Mouse (Mus musculus): ENCODE data around the gene Diaph2. TPM values are rescaled to one million over a fixed set of nuclear protein-coding genes. Genes with fewer than 3 reads are reported as not detected.

Gene Diaph2
- polyA plus RNA-seq (2012; rRNA removed): 4.6 and 7.0 TPM in 2 replicates

DNA sequence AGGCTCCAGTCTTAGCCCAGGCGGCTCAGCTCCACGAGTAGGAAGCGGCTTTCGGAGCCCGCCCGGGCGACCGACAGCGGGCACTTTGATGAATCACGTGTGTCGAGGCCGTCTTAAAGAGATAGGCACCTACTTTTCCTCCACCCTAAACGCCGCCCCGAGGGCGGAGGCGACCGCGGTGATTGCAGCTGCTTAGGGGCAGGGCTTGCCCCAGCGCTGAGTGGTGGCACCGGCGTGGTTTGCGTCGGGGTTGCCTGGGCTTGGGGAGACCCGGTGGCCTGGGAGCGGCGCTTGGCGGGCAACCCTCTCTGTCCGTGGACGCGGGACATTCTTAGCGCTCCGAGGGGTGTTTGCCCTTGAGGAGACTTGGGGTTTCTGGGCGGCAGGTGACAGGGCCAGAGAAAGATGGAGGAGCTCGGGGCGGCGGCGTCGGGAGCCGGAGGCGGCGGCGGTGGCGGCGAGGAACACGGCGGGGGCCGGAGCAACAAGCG lies at the start of gene Diaph2:
TSS of gene Diaph2 (plus strand) at position 172 of the 491 bp plus-strand sequence.
- H3K4me1 ChIP-seq (ENCODE audit: control insufficient read depth, insufficient read depth, low read length): no peaks in the 10 kb centered on the region
- peak within 1 kb of the TSS; percentile 81 for H3K4me3 ChIP-seq (replicated peaks; ENCODE audit: extremely low read depth, low read depth, low read length)
- no peak for TF ChIP-seq CTCF (IDR thresholded peaks at IDR 0.05; ENCODE audit: insufficient read depth, low read length)
- TF ChIP-seq POLR2A (IDR thresholded peaks at IDR 0.05; ENCODE audit: borderline replicate concordance, extremely low read depth, low read depth, low read length): peak; percentile 71; the same call in 1 of the 2 replicates
- peak; percentile 76 for DNase-seq
- 22% methylated on average over 49 of the region's 49 CpGs for WGBS

DNA sequence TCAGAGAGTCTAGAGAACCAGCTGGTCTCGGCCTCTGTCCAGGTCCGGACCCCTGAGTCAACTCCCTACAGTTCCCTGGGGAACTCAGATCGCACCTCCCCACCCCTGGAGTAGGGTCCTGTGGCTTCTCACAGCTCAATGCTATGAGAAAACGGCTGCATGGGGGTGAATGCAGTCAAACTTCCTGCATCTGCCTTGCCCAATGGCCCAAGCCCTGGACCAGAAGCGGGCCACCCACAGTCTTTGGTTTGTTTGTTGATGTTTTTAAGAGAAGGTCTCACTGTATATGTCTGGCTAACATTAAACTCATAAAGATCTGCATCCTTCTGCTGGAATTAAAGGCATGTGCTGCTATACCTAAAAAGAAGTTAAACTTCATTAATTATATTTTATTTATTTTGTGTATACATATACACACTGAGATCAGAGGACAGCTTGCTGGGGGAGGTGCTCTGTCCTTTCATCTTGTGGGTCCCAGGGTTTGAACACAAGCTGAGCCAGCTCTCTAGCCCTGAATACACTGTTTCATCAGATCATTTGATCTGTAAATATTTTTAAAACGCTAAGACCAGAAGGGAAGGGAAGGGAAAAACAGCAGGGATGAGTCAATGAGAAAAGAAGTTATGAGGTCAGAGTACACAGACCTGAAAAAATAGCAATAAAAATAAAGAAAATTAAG lies 47.8 kb upstream of the Diaph2 start:
- TF ChIP-seq CTCF (IDR thresholded peaks at IDR 0.05; ENCODE audit: insufficient read depth, low read length) (no peak), POLR2A (IDR thresholded peaks at IDR 0.05; ENCODE audit: borderline replicate concordance, extremely low read depth, low read depth, low read length) (no peak)
- Histone ChIP-seq H3K4me1 (ENCODE audit: control insufficient read depth, insufficient read depth, low read length) (no peaks in the 10 kb centered on the region), H3K4me3 (replicated peaks; ENCODE audit: extremely low read depth, low read depth, low read length) (no peak overlapping the region)
- WGBS: 48% methylated on average over 6 of the region's 6 CpGs
- DNase-seq: no peak

DNA sequence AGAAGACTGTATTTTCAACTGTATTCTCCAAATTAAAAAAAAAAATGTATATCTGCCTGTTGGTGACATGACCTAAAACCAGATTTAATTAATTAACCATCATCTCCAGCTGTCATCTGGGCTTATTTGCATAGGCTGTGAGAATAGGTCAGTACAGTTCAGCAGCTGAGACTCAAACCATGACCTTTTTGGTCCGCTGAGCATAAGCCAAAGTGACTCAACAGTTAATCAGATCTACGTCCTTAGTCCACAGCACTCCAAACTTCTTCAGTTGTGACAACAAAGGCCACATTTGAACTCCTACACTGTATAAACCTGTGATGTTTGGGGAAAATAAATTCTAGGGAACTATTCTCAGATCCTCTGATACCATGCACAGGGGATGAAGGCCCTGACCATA lies 39.9 kb upstream of the Diaph2 start:
- H3K4me1 ChIP-seq (ENCODE audit: control insufficient read depth, insufficient read depth, low read length): no peaks in the 10 kb centered on the region
- no peak overlapping the region for H3K4me3 ChIP-seq (replicated peaks; ENCODE audit: extremely low read depth, low read depth, low read length)
- DNase-seq: no peak
- TF ChIP-seq POLR2A (IDR thresholded peaks at IDR 0.05; ENCODE audit: borderline replicate concordance, extremely low read depth, low read depth, low read length): no peak
- no peak for TF ChIP-seq CTCF (IDR thresholded peaks at IDR 0.05; ENCODE audit: insufficient read depth, low read length)
- 57% methylated on average over 2 of the region's 2 CpGs for WGBS

DNA sequence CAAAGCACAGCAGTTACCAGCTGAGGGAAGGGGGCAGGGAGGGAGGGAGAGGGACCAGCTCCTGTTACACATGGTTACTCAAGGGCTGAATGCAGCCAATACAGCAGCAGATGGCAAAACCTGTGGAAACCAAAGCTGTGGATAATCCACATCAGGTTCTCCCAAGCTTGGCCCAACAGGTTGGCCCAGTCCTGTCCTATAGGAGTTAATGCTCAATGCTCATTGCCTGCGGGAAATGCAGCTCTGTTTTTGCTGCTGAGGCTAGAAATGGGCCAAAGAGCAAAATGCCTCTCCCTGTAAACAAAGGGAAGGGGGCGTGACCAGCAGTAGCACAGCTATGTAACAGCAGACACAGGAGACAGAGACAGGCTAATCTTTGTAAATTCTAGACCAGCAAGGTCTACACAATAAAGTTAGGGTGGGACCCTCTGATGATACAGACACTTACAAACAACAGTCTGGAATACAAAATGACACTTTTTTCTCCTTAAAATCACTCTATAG lies 20.8 kb upstream of the Diaph2 start:
- no peak for DNase-seq
- Histone ChIP-seq H3K4me1 (ENCODE audit: control insufficient read depth, insufficient read depth, low read length) (no peaks in the 10 kb centered on the region), H3K4me3 (replicated peaks; ENCODE audit: extremely low read depth, low read depth, low read length) (no peak overlapping the region)
- WGBS: 33% methylated on average over 2 of the region's 2 CpGs
- TF ChIP-seq POLR2A (IDR thresholded peaks at IDR 0.05; ENCODE audit: borderline replicate concordance, extremely low read depth, low read depth, low read length): no peak

DNA sequence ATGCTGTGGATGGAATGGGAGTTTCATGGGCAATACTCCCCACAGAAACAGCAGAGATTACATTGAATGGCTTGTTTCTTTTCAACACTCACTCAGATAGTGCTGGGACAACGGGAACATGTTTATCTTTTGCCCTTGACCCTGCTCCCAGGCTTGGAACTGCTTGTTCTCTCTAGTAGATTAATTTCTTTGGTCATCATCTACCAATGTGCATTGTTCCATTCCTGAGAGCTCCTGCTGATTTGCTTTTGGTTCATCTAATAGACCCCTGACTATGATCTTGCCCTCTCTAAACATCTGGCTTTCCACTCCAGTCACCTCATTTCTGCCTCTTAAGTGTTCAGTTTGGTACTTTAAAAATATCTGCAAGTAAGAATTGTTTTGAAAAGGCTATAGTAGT lies 13.0 kb upstream of the Diaph2 start:
- no peak for DNase-seq
- no peak for TF ChIP-seq POLR2A (IDR thresholded peaks at IDR 0.05; ENCODE audit: borderline replicate concordance, extremely low read depth, low read depth, low read length)
- no peak for TF ChIP-seq CTCF (IDR thresholded peaks at IDR 0.05; ENCODE audit: insufficient read depth, low read length)
- WGBS: 25% methylated on average over 1 of the region's 1 CpGs
- Histone ChIP-seq H3K4me1 (ENCODE audit: control insufficient read depth, insufficient read depth, low read length) (no peaks in the 10 kb centered on the region), H3K4me3 (replicated peaks; ENCODE audit: extremely low read depth, low read depth, low read length) (no peak overlapping the region)

DNA sequence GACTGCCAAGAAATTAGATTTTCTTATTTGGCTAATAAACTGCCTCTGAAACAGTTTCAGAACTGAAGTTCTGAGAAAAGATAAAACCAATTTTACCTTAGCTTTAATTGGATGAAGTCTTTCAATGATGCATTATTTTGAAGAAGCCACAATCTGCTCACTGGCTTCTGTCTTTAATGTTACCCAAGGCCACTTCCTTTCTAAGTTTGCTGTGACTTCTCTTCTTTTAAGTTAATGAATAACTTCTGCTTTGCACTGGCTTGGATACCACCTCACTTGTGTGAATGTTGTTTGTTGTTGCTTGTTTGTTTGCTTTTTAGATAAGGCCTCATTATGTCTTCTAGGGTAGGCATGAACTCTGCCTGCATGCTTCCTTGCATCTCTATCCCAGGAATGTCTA lies 10.3 kb upstream of the Diaph2 start:
- DNase-seq: no peak
- no peak for TF ChIP-seq CTCF (IDR thresholded peaks at IDR 0.05; ENCODE audit: insufficient read depth, low read length)
- TF ChIP-seq POLR2A (IDR thresholded peaks at IDR 0.05; ENCODE audit: borderline replicate concordance, extremely low read depth, low read depth, low read length): no peak
- no peaks in the 10 kb centered on the region for H3K4me1 ChIP-seq (ENCODE audit: control insufficient read depth, insufficient read depth, low read length)
- no peak overlapping the region for H3K4me3 ChIP-seq (replicated peaks; ENCODE audit: extremely low read depth, low read depth, low read length)

DNA sequence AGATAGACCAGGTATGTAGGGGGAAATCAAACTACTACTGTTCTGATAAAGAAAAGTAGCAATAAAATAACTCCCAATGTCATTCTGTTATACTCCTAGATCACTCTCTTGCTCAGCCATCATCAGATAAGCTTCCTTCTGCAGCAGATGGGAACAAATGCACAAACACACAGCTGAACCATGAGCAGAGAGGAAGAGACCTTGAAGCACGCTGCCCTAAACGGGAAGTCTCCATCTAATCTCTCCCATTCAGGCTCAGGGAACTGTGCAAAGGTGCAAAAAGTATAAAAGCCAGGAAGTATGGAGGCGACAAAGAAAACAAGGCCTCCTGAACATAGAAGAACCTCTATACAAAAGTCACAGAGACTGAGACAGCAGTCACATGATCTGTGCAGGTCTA lies 6.6 kb upstream of the Diaph2 start:
- no peak for TF ChIP-seq POLR2A (IDR thresholded peaks at IDR 0.05; ENCODE audit: borderline replicate concordance, extremely low read depth, low read depth, low read length)
- no peak for TF ChIP-seq CTCF (IDR thresholded peaks at IDR 0.05; ENCODE audit: insufficient read depth, low read length)

DNA sequence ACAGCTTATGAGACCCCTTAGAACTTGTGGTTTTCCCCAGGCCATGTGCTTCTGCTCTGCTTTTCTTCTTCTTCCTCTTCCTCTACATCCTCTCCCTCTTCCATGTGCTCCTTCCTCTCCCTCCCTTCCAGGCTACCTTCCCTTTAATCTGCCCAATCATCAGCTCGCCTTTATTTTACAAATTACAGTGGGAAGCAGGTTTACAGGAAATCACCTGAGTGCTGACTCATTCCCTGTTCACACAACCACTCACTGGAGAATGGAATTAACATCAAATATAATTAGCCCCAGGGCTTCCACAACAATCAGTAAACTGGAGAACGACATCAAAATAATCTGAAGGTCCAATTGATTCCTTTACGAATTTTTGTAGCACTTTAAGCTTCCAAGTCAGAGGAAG lies 3.6 kb upstream of the Diaph2 start:
- DNase-seq: no peak
- 55% methylated on average over 3 of the region's 3 CpGs for WGBS
- TF ChIP-seq CTCF (IDR thresholded peaks at IDR 0.05; ENCODE audit: insufficient read depth, low read length) (no peak), POLR2A (IDR thresholded peaks at IDR 0.05; ENCODE audit: borderline replicate concordance, extremely low read depth, low read depth, low read length) (no peak)
- no peak overlapping the region for H3K4me3 ChIP-seq (replicated peaks; ENCODE audit: extremely low read depth, low read depth, low read length)
- no peaks in the 10 kb centered on the region for H3K4me1 ChIP-seq (ENCODE audit: control insufficient read depth, insufficient read depth, low read length)

More for the DNA sequence above, 6.6 kb upstream of the Diaph2 start:
- DNase-seq: no peak
- 72% methylated on average over 3 of the region's 3 CpGs for WGBS
- Histone ChIP-seq H3K4me1 (ENCODE audit: control insufficient read depth, insufficient read depth, low read length) (no peaks in the 10 kb centered on the region), H3K4me3 (replicated peaks; ENCODE audit: extremely low read depth, low read depth, low read length) (no peak overlapping the region)

DNA sequence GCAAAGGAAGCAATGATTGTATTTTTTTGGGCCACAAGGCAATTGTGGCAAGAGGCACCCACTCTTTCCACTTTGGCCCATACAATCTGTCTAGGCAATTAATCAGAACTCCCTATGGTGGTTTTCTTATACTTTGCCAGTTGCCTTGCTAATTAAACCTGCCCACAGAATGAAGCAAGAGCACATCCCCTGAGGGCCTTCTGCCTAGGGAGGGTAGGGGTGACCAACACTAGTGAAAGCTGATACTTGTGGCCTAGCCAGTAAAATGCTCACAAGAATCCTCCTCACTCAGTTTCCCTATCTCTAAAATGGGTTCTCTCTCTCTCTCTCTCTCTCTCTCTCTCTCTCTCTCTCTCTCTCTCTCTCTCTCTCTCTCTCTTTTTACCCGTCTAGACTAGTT lies 440 bp upstream of the Diaph2 start:
- no peak for DNase-seq
- TF ChIP-seq CTCF (IDR thresholded peaks at IDR 0.05; ENCODE audit: insufficient read depth, low read length): no peak
- TF ChIP-seq POLR2A (IDR thresholded peaks at IDR 0.05; ENCODE audit: borderline replicate concordance, extremely low read depth, low read depth, low read length): no peak
- Histone ChIP-seq H3K4me1 (ENCODE audit: control insufficient read depth, insufficient read depth, low read length) (no peaks in the 10 kb centered on the region), H3K4me3 (replicated peaks; ENCODE audit: extremely low read depth, low read depth, low read length) (peak overlapping the region; percentile 32)
- WGBS: 35% methylated on average over 1 of the region's 1 CpGs

DNA sequence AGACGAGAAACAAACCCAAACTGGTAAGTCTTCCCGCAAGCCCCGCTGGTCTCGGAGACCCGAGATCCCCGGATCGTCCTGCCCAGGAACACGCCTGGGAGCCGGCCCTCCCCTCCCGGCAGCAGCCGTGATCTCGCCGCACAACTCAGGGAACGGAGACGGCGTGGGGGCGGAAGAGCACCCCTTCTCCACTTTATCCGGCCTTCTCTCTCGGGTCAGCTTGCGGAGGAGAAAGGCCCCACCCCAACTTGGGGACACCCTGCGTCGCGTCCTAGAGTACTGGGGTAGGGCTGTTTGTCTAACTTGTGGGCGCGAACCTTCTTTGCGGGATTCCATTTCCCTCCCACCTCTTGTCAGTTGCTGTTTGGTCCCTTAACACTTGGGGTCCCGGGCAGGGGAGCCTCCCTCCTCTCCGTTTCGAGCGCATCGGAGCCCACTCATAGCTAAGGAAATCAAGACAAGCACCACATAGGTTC lies 590 bp downstream of the Diaph2 start:
- WGBS: 27% methylated on average over 31 of the region's 31 CpGs
- DNase-seq: no peak
- no peaks in the 10 kb centered on the region for H3K4me1 ChIP-seq (ENCODE audit: control insufficient read depth, insufficient read depth, low read length)
- TF ChIP-seq POLR2A (IDR thresholded peaks at IDR 0.05; ENCODE audit: borderline replicate concordance, extremely low read depth, low read depth, low read length): no peak
- TF ChIP-seq CTCF (IDR thresholded peaks at IDR 0.05; ENCODE audit: insufficient read depth, low read length): no peak
- peak overlapping the region; percentile 81 for H3K4me3 ChIP-seq (replicated peaks; ENCODE audit: extremely low read depth, low read depth, low read length)
